Mouse (Mus musculus) CH12.LX (cell line): ENCODE measurements around the gene Rhbdf2.

ENCODE experiments used
- CHD1 ChIP-seq: IDR thresholded peaks from 2 replicates; pipeline ENCODE4 v1.6.1; 2012; ENCODE audit warnings: low read depth, low read length, improper control_type of control experiment, inconsistent platforms
- CTCF ChIP-seq, 2 experiments: IDR thresholded peaks in 1 of 2; conservative IDR thresholded peaks in 1 of 2; 2 replicates each; pipeline ENCODE4 v1.5.1; 2011 to 2012; ENCODE audit warnings: low read depth in 2 of 2, low read length in 2 of 2, improper control_type of control experiment in 1 of 2, inconsistent platforms in 1 of 2, mild to moderate bottlenecking in 1 of 2, moderate library complexity in 1 of 2

GRCm38 (mm10) chr11:116648213-116648921 lies 21.5 kb upstream of the Rhbdf2 start:
- TF ChIP-seq CHD1, result no peak
- TF ChIP-seq CTCF (conservative IDR thresholded peaks at IDR 0.05 in 1 of 2, IDR thresholded peaks at IDR 0.05 in 1 of 2; ENCODE audit: low read depth in 2 of 2, low read length in 2 of 2), result no peak
